Mouse (Mus musculus) stomach, postnatal 0 days (tissue): ENCODE data around the gene Col27a1. TPM values are rescaled to one million over a fixed set of nuclear protein-coding genes. Genes with fewer than 3 reads are reported as not detected.

ENCODE experiments used
- ATAC-seq: fragments of 200-750 bp; cut with Nextera tagmentation; 2 replicates; pipeline ENCODE4 v1.8.0; 2017; ENCODE audit not compliant: low FRiP score, low TSS enrichment
- DNase-seq: peaks from one replicate; pipeline ENCODE4 v3.0.0-alpha.2; 2016; ENCODE audit warnings: low spot score
- H3K27ac ChIP-seq: fragments of 300-500 bp; sonication (generic); replicated peaks from 2 replicates; pipeline ENCODE4 v1.5.1; 2014; ENCODE audit warnings: mild to moderate bottlenecking, control low read depth
- H3K27me3 ChIP-seq: fragments of 300-500 bp; sonication (generic); 2 replicates; pipeline ENCODE4 v1.6.1; 2014; ENCODE audit warnings: low read length; ENCODE audit not compliant: control insufficient read depth, insufficient read depth
- H3K36me3 ChIP-seq: fragments of 300-500 bp; sonication (generic); 2 replicates; pipeline ENCODE4 v1.6.1; 2014; ENCODE audit warnings: low read length, mixed read lengths; ENCODE audit not compliant: control insufficient read depth, insufficient read depth
- H3K4me1 ChIP-seq: fragments of 300-500 bp; sonication (generic); replicated peaks from 2 replicates; pipeline ENCODE4 v1.6.1; 2014; ENCODE audit warnings: antibody characterized with exemption; ENCODE audit not compliant: control insufficient read depth, insufficient read depth
- H3K4me2 ChIP-seq: fragments of 300-500 bp; sonication (generic); replicated peaks from 2 replicates; pipeline ENCODE4 v1.6.1; 2014; ENCODE audit warnings: low read depth, mild to moderate bottlenecking, control low read depth, moderate library complexity
- H3K4me3 ChIP-seq: fragments of 300-500 bp; sonication (generic); 2 replicates; pipeline ENCODE4 v1.5.1; 2014; ENCODE audit warnings: low read depth, low read length, control low read depth
- H3K9ac ChIP-seq: fragments of 300-500 bp; sonication (generic); 2 replicates; pipeline ENCODE4 v1.6.1; 2014; ENCODE audit warnings: mild to moderate bottlenecking, low read length, control low read depth, mixed read lengths
- H3K9me3 ChIP-seq: fragments of 300-500 bp; sonication (generic); 2 replicates; pipeline ENCODE4 v1.6.1; 2016; ENCODE audit warnings: low read length; ENCODE audit not compliant: control insufficient read depth
- CTCF ChIP-seq: IDR thresholded peaks from 2 replicates; pipeline ENCODE4 v1.5.1; 2016; ENCODE audit warnings: antibody characterized with exemption, low read depth, mild to moderate bottlenecking, moderate library complexity
- EP300 ChIP-seq: optimal IDR thresholded peaks from 2 replicates; pipeline ENCODE3; 2016; ENCODE audit warnings: antibody characterized with exemption
- WGBS: fragments of 180-500 bp; shearing (Covaris S2); extraction: QIAGEN DNeasy Blood & Tissue Kit; methylation state at CpG from one replicate; pipeline ENCODE4 v1.1.7; 2014; 5-methylcytosine and 5-hydroxymethylcytosine counted together
- polyA plus RNA-seq: library from polyadenylated mRNA; unstranded; fragments of >200 nt; fragmentation: Nextera tagmentation; extraction: Ambion mirVana; gene quantifications from 2 replicates; pipeline ENCODE4 v1.2.1, GENCODE M21; 2015

The Col27a1 gene
- polyA plus RNA-seq, result 5.3 and 6.2 TPM in 2 replicates

DNA sequence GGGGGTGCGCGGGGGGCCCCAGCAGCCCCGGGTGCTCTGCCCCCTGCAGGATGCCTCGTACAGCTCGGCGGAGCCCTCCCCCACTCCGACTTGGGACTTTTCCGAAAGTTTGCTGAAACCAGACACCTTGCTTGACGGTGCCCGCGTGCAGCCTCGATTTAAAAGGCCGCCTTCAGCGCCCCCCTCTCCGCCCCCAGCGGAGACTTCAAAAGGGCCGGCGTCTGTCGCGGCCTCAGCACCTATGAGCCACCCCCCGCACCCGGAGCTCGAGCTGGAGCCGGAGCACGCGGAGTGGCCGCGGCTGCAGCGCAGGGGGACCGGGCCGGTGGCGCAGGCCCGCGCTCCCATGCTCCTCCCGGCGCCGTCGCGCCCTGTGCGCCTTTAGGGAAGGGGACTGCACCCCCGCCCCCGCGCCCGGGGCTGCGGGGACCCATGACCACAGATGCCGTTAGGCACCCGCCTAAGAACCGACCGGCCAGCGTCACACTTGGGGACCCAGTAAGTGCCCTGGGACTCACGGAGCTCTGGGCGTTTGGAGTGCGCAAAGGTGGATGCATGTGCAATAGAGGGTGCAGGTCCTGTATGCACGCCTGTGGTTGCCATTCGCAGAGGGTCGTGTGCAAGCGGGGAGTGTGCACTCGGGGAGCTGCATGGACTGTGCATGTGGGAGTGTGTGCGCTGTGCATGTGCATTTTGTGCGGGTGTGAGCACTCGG, at the start of gene Col27a1:
Col27a1 (plus strand) TSS at position 98 of the 715 bp plus-strand sequence.
- DNase-seq (peak; percentile 77), ATAC-seq (peak; percentile 48)
- Histone ChIP-seq H3K4me3 (peak within 1 kb of the TSS; percentile 75), H3K9ac (peak within 1 kb of the TSS; percentile 53), H3K9me3 (no peaks in the 10 kb centered on the region), H3K36me3 (no peaks in the 10 kb centered on the region), H3K4me2 (peak within 1 kb of the TSS; percentile 99), H3K4me1 (peaks cover 10% of the 10 kb centered on the region), H3K27me3 (no peaks in the 10 kb centered on the region), H3K27ac (no peak within 1 kb of the TSS; the same call in 1 of the 2 replicates)
- peak; percentile 51 for TF ChIP-seq CTCF
- TF ChIP-seq EP300, result no peak
- WGBS, result under 1% methylated on average over 50 of the region's 61 CpGs

DNA sequence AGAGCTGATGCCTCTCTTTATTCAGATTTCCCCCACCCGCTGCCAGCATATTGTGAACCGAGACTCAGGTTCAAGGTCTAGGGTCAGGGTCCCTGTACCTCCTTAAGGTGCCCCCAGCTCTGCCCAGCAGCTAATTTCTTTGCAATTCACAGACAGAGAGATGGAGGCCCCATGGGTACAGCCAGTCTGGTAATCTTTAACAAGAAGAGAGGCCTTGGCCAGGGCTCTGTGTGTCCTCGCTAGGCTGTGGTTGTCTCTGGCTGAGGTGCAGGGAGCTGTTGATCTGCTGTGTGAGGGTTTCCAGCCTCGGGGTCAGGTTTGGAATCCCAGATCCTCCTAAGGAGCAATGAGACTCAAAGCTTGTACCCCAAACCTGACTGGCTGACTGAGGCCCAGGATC, 48.2 kb upstream of the Col27a1 start:
- no peak overlapping the region for H3K27ac ChIP-seq
- H3K4me3 ChIP-seq, result no peak overlapping the region
- no peaks in the 10 kb centered on the region for H3K36me3 ChIP-seq
- no peak overlapping the region for H3K9ac ChIP-seq
- H3K4me2 ChIP-seq, result no peak overlapping the region
- H3K27me3 ChIP-seq, result no peaks in the 10 kb centered on the region
- no peaks in the 10 kb centered on the region for H3K4me1 ChIP-seq
- DNase-seq (no peak), ATAC-seq (no peak)
- WGBS, result 86% methylated on average over 4 of the region's 4 CpGs
- TF ChIP-seq CTCF (no peak), EP300 (no peak)
- H3K9me3 ChIP-seq, result no peaks in the 10 kb centered on the region

DNA sequence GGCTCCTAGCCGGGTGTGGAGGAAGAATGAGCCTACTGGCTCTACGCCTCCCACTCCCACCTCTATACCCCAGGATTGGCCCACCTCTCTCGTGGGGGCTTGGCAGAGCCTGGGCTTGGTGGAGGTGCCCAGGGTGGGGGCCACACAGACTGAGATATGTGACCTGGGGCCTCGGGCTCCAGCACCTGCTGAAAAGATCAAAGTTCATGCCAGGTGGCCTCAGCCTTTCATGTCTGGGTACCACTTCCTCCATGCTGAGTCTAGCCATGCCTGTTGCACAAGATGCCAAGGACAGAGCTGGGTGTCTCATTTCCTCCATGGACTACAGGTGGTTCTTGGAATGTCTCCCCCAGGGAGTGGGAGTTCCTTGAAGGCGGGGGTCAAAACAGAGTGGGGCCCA, 47.5 kb upstream of the Col27a1 start:
- H3K27ac ChIP-seq, result no peak overlapping the region
- no peak for ATAC-seq
- no peaks in the 10 kb centered on the region for H3K27me3 ChIP-seq
- H3K4me3 ChIP-seq, result no peak overlapping the region
- H3K9me3 ChIP-seq, result no peaks in the 10 kb centered on the region
- 78% methylated on average over 5 of the region's 5 CpGs for WGBS
- no peak overlapping the region for H3K9ac ChIP-seq
- no peaks in the 10 kb centered on the region for H3K36me3 ChIP-seq
- TF ChIP-seq CTCF (no peak), EP300 (no peak)
- no peaks in the 10 kb centered on the region for H3K4me1 ChIP-seq
- no peak for DNase-seq
- H3K4me2 ChIP-seq, result no peak overlapping the region

DNA sequence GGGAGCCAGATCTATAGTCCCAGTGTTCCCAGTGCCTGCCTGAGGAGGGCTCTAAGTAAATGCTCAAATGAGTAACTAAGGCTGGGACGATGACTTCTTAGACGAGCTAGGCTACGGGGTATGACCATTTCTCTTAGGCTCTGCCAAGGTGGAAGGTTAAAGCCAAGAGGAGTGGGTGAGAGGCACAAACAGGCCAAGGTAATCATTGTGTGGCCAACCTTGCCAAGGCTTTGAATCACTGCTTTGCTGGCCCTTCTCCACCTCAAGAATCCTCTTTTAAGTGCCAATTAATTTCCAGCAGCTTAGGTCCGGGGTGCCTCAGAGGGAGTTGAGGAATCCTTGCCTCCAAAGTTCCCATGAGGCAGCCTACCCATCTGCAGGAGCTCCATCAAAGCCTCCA, 43.7 kb upstream of the Col27a1 start:
- H3K27me3 ChIP-seq, result no peaks in the 10 kb centered on the region
- no peak overlapping the region for H3K4me3 ChIP-seq
- WGBS, result 77% methylated on average over 4 of the region's 4 CpGs
- no peaks in the 10 kb centered on the region for H3K36me3 ChIP-seq
- H3K9ac ChIP-seq, result no peak overlapping the region
- no peak overlapping the region for H3K27ac ChIP-seq
- TF ChIP-seq EP300, result no peak
- no peak for TF ChIP-seq CTCF
- no peaks in the 10 kb centered on the region for H3K9me3 ChIP-seq
- no peak overlapping the region for H3K4me2 ChIP-seq
- ATAC-seq, result no peak
- H3K4me1 ChIP-seq, result no peaks in the 10 kb centered on the region; the same call in 1 of the 2 replicates
- DNase-seq, result no peak

DNA sequence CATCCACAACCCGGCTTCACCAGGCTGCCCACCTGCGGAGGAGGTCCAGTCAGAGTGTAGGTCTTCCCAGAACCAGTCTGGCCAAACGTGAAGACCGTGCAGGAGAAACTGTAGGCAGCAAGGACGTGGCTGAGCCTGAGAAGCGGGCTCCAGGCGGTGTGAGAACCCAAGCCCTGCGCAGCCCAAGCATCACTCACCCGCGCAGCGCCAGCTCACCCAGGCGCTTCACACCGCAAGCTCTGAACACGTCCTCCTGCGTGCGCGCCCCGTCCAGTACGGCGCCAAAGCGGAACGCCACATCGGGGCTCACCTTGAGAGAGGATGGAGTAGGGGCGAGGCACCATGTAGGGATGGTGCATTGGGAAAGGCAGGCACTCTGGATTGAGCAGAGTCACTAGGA, 42.7 kb upstream of the Col27a1 start:
- H3K36me3 ChIP-seq, result no peaks in the 10 kb centered on the region
- no peaks in the 10 kb centered on the region for H3K9me3 ChIP-seq
- no peaks in the 10 kb centered on the region for H3K27me3 ChIP-seq
- TF ChIP-seq EP300 (no peak), CTCF (no peak)
- ATAC-seq (peak; percentile 38; the same call in 1 of the 2 replicates), DNase-seq (peak; percentile 43)
- no peaks in the 10 kb centered on the region; the same call in 1 of the 2 replicates for H3K4me1 ChIP-seq
- H3K27ac ChIP-seq, result no peak overlapping the region
- 25% methylated on average over 24 of the region's 24 CpGs for whole genome bisulfite sequencing
- no peak overlapping the region for H3K9ac ChIP-seq
- H3K4me2 ChIP-seq, result peak overlapping the region; percentile 32; the same call in 1 of the 2 replicates
- no peak overlapping the region for H3K4me3 ChIP-seq

DNA sequence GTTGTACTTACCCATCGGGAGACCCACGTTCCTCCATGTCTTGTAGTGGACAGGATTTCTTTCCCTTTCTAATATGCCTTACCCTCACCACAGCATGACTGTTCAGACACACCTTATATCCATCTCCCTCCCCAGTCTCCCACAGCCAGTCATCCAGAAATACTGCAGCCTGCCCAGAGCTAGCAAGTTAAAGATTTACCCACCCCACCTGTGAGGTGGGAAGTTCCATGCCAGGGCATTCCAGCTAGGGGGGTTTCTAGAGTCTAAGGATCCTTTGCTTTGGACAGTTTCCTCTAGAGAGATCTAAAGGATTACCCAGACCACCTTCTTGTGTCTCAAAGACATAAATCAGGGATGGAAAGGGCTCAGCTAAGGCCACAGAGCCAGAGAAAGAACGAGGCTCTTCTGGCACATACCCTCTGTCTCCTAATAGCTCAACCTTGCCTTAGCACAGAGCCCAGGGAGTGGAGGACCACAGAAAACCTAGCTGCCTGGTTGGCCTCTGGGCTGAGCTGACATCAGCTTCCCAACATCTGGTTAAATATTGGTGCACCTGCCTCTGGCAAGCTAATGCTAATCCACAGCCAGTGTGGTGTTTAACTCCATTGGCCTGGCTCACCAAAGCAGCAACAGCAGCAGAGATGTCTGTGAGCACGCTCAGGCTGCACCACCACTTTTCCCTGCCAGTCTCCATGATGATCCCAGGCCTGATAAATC, 41.7 kb upstream of the Col27a1 start, which contains the start of gene Kif12:
Kif12 (minus strand) TSS at position 163 of the 717 bp plus-strand sequence.
- no peak within 1 kb of the TSS for H3K4me3 ChIP-seq
- no peak within 1 kb of the TSS for H3K9ac ChIP-seq
- peak; percentile 56 for DNase-seq
- 54% methylated on average over 4 of the region's 4 CpGs for WGBS
- no peaks in the 10 kb centered on the region; the same call in 1 of the 2 replicates for H3K4me1 ChIP-seq
- peak; percentile 84 for ATAC-seq
- peak within 1 kb of the TSS; percentile 32 for H3K4me2 ChIP-seq
- H3K27ac ChIP-seq, result no peak within 1 kb of the TSS
- TF ChIP-seq CTCF (no peak), EP300 (no peak)
- no peaks in the 10 kb centered on the region for H3K36me3 ChIP-seq
- no peaks in the 10 kb centered on the region for H3K27me3 ChIP-seq
- H3K9me3 ChIP-seq, result no peaks in the 10 kb centered on the region
